Mouse (Mus musculus) layer of hippocampus, adult 2 months (tissue): ENCODE data around the gene Epc2. TPM values are rescaled to one million over a fixed set of nuclear protein-coding genes. Genes with fewer than 3 reads are reported as not detected.

Experiments used
- DNase-seq, 2 experiments: peaks; one replicate each; pipeline ENCODE4 v3.0.0; 2022; ENCODE audit warnings: low spot score in 2 of 2
- H3K27ac ChIP-seq: fragments of 200-600 bp; 2 replicates; pipeline ENCODE4 v1.8.1; 2022
- H3K4me3 ChIP-seq: fragments of 200-600 bp; 2 replicates; pipeline ENCODE4 v1.8.1; 2022; ENCODE audit warnings: mild to moderate bottlenecking
- CTCF ChIP-seq: fragments of 200-600 bp; conservative IDR thresholded peaks from 2 replicates; pipeline ENCODE4 v1.8.1; 2022; ENCODE audit warnings: antibody characterized with exemption, mild to moderate bottlenecking, moderate library complexity
- total RNA-seq, 2 experiments: library from RNA; stranded (reverse); gene quantifications; 2 replicates each; pipeline ENCODE4 v1.2.3; 2021

Epc2 gene
- total RNA-seq, 2 experiments from 2014 or later: 51.4 to 62.7 TPM

DNA sequence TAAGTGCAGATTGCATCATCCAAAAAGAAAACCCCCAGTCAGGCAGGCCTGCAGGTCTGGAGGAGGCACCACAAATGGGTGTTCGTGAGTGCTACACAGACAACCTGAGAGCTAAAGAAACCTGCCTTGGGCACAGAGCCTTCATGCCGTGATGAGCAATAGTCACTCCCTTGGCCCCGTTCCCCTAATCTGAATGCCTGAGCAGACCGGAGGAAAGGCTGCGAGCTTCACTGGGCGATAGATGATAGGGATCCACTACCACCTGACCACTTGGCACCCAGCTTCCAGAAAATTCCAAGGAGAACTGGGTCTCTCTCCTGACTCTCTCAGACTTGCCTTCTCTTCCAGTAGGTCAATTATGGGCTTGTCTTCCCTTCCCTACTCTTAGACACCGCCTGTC, 143.6 kb downstream of the Epc2 start:
- TF ChIP-seq CTCF: no peak

GRCm38 (mm10) chr2:49596318-49596717, 145.0 kb downstream of the Epc2 start:
- TF ChIP-seq CTCF: no peak
- Histone ChIP-seq H3K27ac (no peak overlapping the region), H3K4me3 (no peak overlapping the region)
- no peak for DNase-seq

More for the DNA sequence above, 143.6 kb downstream of the Epc2 start:
- no peak for DNase-seq
- Histone ChIP-seq H3K4me3 (no peak overlapping the region), H3K27ac (no peak overlapping the region)

GRCm38 (mm10) chr2:49600021-49600681, 148.9 kb downstream of the Epc2 start:
- no peak for TF ChIP-seq CTCF
- DNase-seq: no peak
- Histone ChIP-seq H3K27ac (no peak overlapping the region), H3K4me3 (no peak overlapping the region)

Other genes with a start within 250 kb of the Epc2 start
- gene Kif5c, start 167.8 kb downstream of the Epc2 start, total RNA-seq: 100 to 1,000 TPM; 467 to 553 TPM